Mouse (Mus musculus): ENCODE results near the gene Bmt2.

DNA sequence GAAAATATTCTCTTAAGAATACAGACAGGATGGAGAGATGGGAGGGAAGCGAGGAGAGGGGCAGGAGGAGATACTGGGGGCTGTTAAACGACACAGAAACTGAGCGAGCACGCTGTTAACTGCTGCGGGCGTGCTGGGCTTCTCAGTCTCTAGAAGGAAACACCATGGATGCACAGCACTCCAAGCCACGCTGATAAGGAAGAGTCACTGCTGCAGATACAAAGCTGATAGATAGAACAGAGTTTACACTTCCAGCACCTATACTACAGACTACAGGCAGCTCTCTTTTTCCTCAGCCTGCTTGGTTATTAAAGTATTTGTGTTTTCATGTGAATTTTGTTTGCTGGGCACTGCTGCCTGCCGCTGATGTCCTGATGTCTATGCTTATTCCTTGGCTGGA is 91.6 kb downstream of the Bmt2 start:
- no peak for TF ChIP-seq POLR2A (IDR thresholded peaks at IDR 0.05; ENCODE audit: low read depth, low read length)
- no peak for TF ChIP-seq CTCF (IDR thresholded peaks at IDR 0.05; ENCODE audit: extremely low read depth, insufficient read length, insufficient replicate concordance, low read depth, low read length)
